Mouse (Mus musculus) heart, postnatal 0 days (tissue): ENCODE data around the gene Itpr1. TPM values are rescaled to one million over a fixed set of nuclear protein-coding genes. Genes with fewer than 3 reads are reported as not detected.

Experiments
- ATAC-seq: fragments of 200-750 bp; cut with Nextera tagmentation; 2 replicates; pipeline ENCODE4 v1.8.0; 2017; ENCODE audit warnings: low read depth, moderate number of reproducible peaks, moderate library complexity; ENCODE audit not compliant: insufficient read depth
- DNase-seq: peaks from one replicate; pipeline ENCODE4 v3.0.0-alpha.2; 2016; ENCODE audit warnings: low spot score
- H3K27ac ChIP-seq: fragments of 300-500 bp; sonication (generic); 2 replicates; pipeline ENCODE4 v1.5.1; 2014; ENCODE audit warnings: low read depth, mild to moderate bottlenecking
- H3K27me3 ChIP-seq: fragments of 300-500 bp; sonication (generic); 2 replicates; pipeline ENCODE4 v1.6.1; 2014; ENCODE audit warnings: low read length, mixed read lengths; ENCODE audit not compliant: control insufficient read depth, insufficient read depth
- H3K36me3 ChIP-seq: fragments of 300-500 bp; sonication (generic); replicated peaks from 2 replicates; pipeline ENCODE4 v1.6.1; 2014; ENCODE audit warnings: low read length, mixed read lengths; ENCODE audit not compliant: control insufficient read depth, insufficient read depth
- H3K4me1 ChIP-seq: fragments of 300-500 bp; sonication (generic); 2 replicates; pipeline ENCODE4 v1.6.1; 2014; ENCODE audit warnings: antibody characterized with exemption; ENCODE audit not compliant: control insufficient read depth, insufficient read depth
- H3K4me2 ChIP-seq: fragments of 300-500 bp; sonication (generic); 2 replicates; pipeline ENCODE4 v1.6.1; 2014; ENCODE audit warnings: low read depth, mild to moderate bottlenecking, low read length, moderate library complexity
- H3K4me3 ChIP-seq: fragments of 300-500 bp; sonication (generic); 2 replicates; pipeline ENCODE4 v1.5.1; 2014; ENCODE audit warnings: low read depth, low read length
- H3K9ac ChIP-seq: fragments of 300-500 bp; sonication (generic); replicated peaks from 2 replicates; pipeline ENCODE4 v1.6.1; 2014; ENCODE audit warnings: low read depth, low read length, mixed read lengths
- H3K9me3 ChIP-seq: fragments of 300-500 bp; sonication (generic); replicated peaks from 2 replicates; pipeline ENCODE4 v1.6.1; 2016; ENCODE audit warnings: low read length; ENCODE audit not compliant: control insufficient read depth
- CTCF ChIP-seq: IDR thresholded peaks from 2 replicates; pipeline ENCODE4 v1.5.1; 2016; ENCODE audit warnings: antibody characterized with exemption, control low read depth, low read depth
- EP300 ChIP-seq: IDR thresholded peaks from 2 replicates; pipeline ENCODE4 v1.6.1; 2016; ENCODE audit warnings: antibody characterized with exemption, low read depth
- WGBS: fragments of 180-500 bp; shearing (Covaris S2); extraction: QIAGEN DNeasy Blood & Tissue Kit; methylation state at CpG from one replicate; pipeline ENCODE4 v1.1.7; 2014; 5-methylcytosine and 5-hydroxymethylcytosine counted together
- polyA plus RNA-seq: library from polyadenylated mRNA; unstranded; fragments of >200 nt; fragmentation: Nextera tagmentation; extraction: Ambion mirVana; gene quantifications from 2 replicates; pipeline ENCODE4 v1.2.1, GENCODE M21; 2015
- total RNA-seq: library from RNA; depleted of rRNA; stranded (reverse); fragments of >200 nt; gene quantifications from 2 replicates; pipeline ENCODE4 v1.2.3, GENCODE M21; 2014; ENCODE audit warnings: low replicate concordance

Itpr1 gene
- total and polyA plus RNA-seq, 2 experiments from 2014 or later, result 7.1 to 22.2 TPM

- 36% methylated on average over 9 of the region's 9 CpGs for WGBS
- H3K36me3 ChIP-seq, result no peaks in the 10 kb centered on the region; the same call in 1 of the 2 replicates
- H3K27ac ChIP-seq, result peak overlapping the region; percentile 44
- 0 out of 2 replicates have a peak overlapping the region, but pooled peaks have one; percentile 4 for H3K9ac ChIP-seq
- DNase-seq, result no peak
- H3K9me3 ChIP-seq, result no peaks in the 10 kb centered on the region
- ATAC-seq, result no peak
- peaks cover 40% of the 10 kb centered on the region for H3K4me1 ChIP-seq
- H3K27me3 ChIP-seq, result no peaks in the 10 kb centered on the region
- TF ChIP-seq EP300 (no peak), CTCF (no peak)
- H3K4me2 ChIP-seq, result no peak overlapping the region
- no peak overlapping the region for H3K4me3 ChIP-seq
These were observed 36.4 kb downstream of the Itpr1 start for GRCm38 (mm10) chr6:108249031-108249917.

- Histone ChIP-seq H3K4me1 (peaks cover 46% of the 10 kb centered on the region), H3K4me3 (no peak overlapping the region), H3K27ac (no peak overlapping the region), H3K36me3 (no peaks in the 10 kb centered on the region; the same call in 1 of the 2 replicates), H3K27me3 (no peaks in the 10 kb centered on the region), H3K9me3 (no peaks in the 10 kb centered on the region), H3K4me2 (no peak overlapping the region), H3K9ac (no peak overlapping the region)
- TF ChIP-seq CTCF, result no peak
- no peak for TF ChIP-seq EP300
- 60% methylated on average over 3 of the region's 3 CpGs for WGBS
- ATAC-seq (no peak), DNase-seq (no peak)
These were observed 37.0 kb downstream of the Itpr1 start for GRCm38 (mm10) chr6:108249918-108250225.

- H3K27ac ChIP-seq, result no peak overlapping the region
- H3K4me2 ChIP-seq, result no peak overlapping the region
- WGBS, result 79% methylated on average over 4 of the region's 4 CpGs
- peaks cover 51% of the 10 kb centered on the region for H3K4me1 ChIP-seq
- DNase-seq, result no peak
- H3K9ac ChIP-seq, result no peak overlapping the region
- no peak for TF ChIP-seq CTCF
- TF ChIP-seq EP300, result no peak
- no peaks in the 10 kb centered on the region for H3K27me3 ChIP-seq
- H3K9me3 ChIP-seq, result no peaks in the 10 kb centered on the region
- H3K36me3 ChIP-seq, result no peaks in the 10 kb centered on the region; the same call in 1 of the 2 replicates
- H3K4me3 ChIP-seq, result no peak overlapping the region
- no peak for ATAC-seq
These were observed 37.5 kb downstream of the Itpr1 start for GRCm38 (mm10) chr6:108250416-108250815.

GRCm38 (mm10) chr6:108252565-108253360 is 39.9 kb downstream of the Itpr1 start:
- Histone ChIP-seq H3K36me3 (no peaks in the 10 kb centered on the region), H3K4me1 (peaks cover 57% of the 10 kb centered on the region), H3K27me3 (no peaks in the 10 kb centered on the region), H3K27ac (0 out of 2 replicates have a peak overlapping the region, but pooled peaks have one; percentile 41), H3K9me3 (no peaks in the 10 kb centered on the region), H3K4me3 (no peak overlapping the region), H3K4me2 (no peak overlapping the region), H3K9ac (no peak overlapping the region)
- 73% methylated on average over 13 of the region's 13 CpGs for WGBS
- DNase-seq, result no peak
- ATAC-seq, result no peak
- TF ChIP-seq CTCF (no peak), EP300 (no peak)

GRCm38 (mm10) chr6:108254132-108255064 is 41.5 kb downstream of the Itpr1 start:
- no peak overlapping the region for H3K27ac ChIP-seq
- no peaks in the 10 kb centered on the region for H3K27me3 ChIP-seq
- ATAC-seq, result no peak
- no peak overlapping the region for H3K4me2 ChIP-seq
- no peaks in the 10 kb centered on the region for H3K36me3 ChIP-seq
- peaks cover 45% of the 10 kb centered on the region for H3K4me1 ChIP-seq
- H3K9me3 ChIP-seq, result no peaks in the 10 kb centered on the region
- no peak overlapping the region for H3K4me3 ChIP-seq
- H3K9ac ChIP-seq, result no peak overlapping the region
- 71% methylated on average over 9 of the region's 9 CpGs for WGBS
- DNase-seq, result no peak
- TF ChIP-seq EP300 (no peak), CTCF (no peak)
